Mouse (Mus musculus): ENCODE measurements around the gene Ldah. TPM values are rescaled to one million over a fixed set of nuclear protein-coding genes. Genes with fewer than 3 reads are reported as not detected.
A peak's percentile ranks its signal among the peaks of the same experiment; 100 is the strongest.

The Ldah gene
- polyA plus RNA-seq, 1 experiment from 2014 or later = 79.5 TPM

- no peaks in the 10 kb centered on the region for H3K36me3 ChIP-seq (ENCODE audit: control insufficient read depth, insufficient read depth, low read length)
- 89% methylated on average over 7 of the region's 7 CpGs for WGBS
- H3K27me3 ChIP-seq (ENCODE audit: control insufficient read depth, insufficient read depth, low read length) = no peaks in the 10 kb centered on the region
- peaks cover 5% of the 10 kb centered on the region; the same call in 1 of the 2 replicates for H3K4me1 ChIP-seq (ENCODE audit: control insufficient read depth, insufficient read depth, low read length)
- no peak overlapping the region for H3K27ac ChIP-seq (ENCODE audit: low read length)
- no peaks in the 10 kb centered on the region for H3K9me3 ChIP-seq (ENCODE audit: control insufficient read depth, low read depth, low read length)
- no peak overlapping the region for H3K9ac ChIP-seq (replicated peaks; ENCODE audit: low read depth, low read length)
- ATAC-seq (ENCODE audit: insufficient number of reproducible peaks, insufficient read depth, low FRiP score, low read depth) = no peak
- no peak overlapping the region for H3K4me2 ChIP-seq (replicated peaks; ENCODE audit: low read depth, low read length)
- no peak overlapping the region for H3K4me3 ChIP-seq (ENCODE audit: low read depth, low read length)
Measured at GRCm38 (mm10) chr12:8266311-8266710, 58.4 kb downstream of the Ldah start.

GRCm38 (mm10) chr12:8269627-8270026, 61.7 kb downstream of the Ldah start:
- Histone ChIP-seq H3K27ac (ENCODE audit: low read length) (no peak overlapping the region), H3K36me3 (ENCODE audit: control insufficient read depth, insufficient read depth, low read length) (no peaks in the 10 kb centered on the region), H3K9me3 (ENCODE audit: control insufficient read depth, low read depth, low read length) (no peaks in the 10 kb centered on the region), H3K27me3 (ENCODE audit: control insufficient read depth, insufficient read depth, low read length) (no peaks in the 10 kb centered on the region), H3K4me1 (ENCODE audit: control insufficient read depth, insufficient read depth, low read length) (no peaks in the 10 kb centered on the region), H3K9ac (replicated peaks; ENCODE audit: low read depth, low read length) (no peak overlapping the region), H3K4me2 (replicated peaks; ENCODE audit: low read depth, low read length) (no peak overlapping the region), H3K4me3 (ENCODE audit: low read depth, low read length) (no peak overlapping the region)
- no peak for ATAC-seq (ENCODE audit: insufficient number of reproducible peaks, insufficient read depth, low FRiP score, low read depth)
- 90% methylated on average over 11 of the region's 11 CpGs for WGBS

GRCm38 (mm10) chr12:8271405-8271804, 63.5 kb downstream of the Ldah start:
- no peak for ATAC-seq (ENCODE audit: insufficient number of reproducible peaks, insufficient read depth, low FRiP score, low read depth)

DNA sequence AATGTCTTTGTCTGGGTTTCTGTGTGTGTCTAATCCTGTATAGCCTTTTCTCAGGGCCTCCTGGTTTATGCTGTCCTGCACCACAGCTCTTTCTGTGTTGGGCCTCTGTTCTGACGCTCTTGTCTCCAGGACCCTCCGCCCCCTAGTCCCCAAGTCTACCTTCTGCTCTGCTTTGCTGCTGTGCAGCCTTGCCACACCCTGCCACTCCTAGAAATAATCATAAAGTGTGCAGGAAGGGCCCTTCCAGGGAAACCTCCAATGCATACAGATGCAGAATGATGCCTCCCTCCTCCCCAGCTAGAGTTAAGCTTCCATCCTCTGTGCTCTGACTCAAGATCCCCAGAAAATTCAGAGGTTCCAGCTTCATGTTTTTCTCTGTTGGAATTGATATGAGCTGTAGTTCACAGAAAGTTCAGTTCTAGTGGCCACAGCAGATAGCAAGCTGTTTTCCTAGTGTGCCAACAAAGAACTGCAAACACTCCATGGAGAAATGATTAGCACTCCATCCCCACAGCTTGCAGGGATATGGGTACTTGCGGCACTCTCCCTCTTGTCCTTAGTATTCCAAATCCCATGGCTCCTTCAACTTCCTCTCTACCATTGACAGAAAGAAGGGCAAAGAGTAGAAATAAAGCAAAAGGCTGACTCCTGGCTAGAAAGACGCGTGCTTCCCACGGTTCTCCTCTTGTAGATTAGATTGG, 65.7 kb downstream of the Ldah start:
- Histone ChIP-seq H3K9ac (replicated peaks; ENCODE audit: low read depth, low read length) (no peak overlapping the region), H3K27me3 (ENCODE audit: control insufficient read depth, insufficient read depth, low read length) (no peaks in the 10 kb centered on the region), H3K4me2 (replicated peaks; ENCODE audit: low read depth, low read length) (no peak overlapping the region), H3K9me3 (ENCODE audit: control insufficient read depth, low read depth, low read length) (no peaks in the 10 kb centered on the region), H3K4me3 (ENCODE audit: low read depth, low read length) (no peak overlapping the region), H3K4me1 (ENCODE audit: control insufficient read depth, insufficient read depth, low read length) (no peaks in the 10 kb centered on the region), H3K27ac (ENCODE audit: low read length) (peak overlapping the region; percentile 7; the same call in 1 of the 2 replicates), H3K36me3 (ENCODE audit: control insufficient read depth, insufficient read depth, low read length) (0 out of 2 replicates have a peak, but pooled peaks cover 4% of the 10 kb centered on the region)
- WGBS = 84% methylated on average over 6 of the region's 6 CpGs
- ATAC-seq (ENCODE audit: insufficient number of reproducible peaks, insufficient read depth, low FRiP score, low read depth) = no peak

More at GRCm38 (mm10) chr12:8271405-8271804, 63.5 kb downstream of the Ldah start:
- Histone ChIP-seq H3K27ac (ENCODE audit: low read length) (no peak overlapping the region), H3K4me3 (ENCODE audit: low read depth, low read length) (no peak overlapping the region), H3K4me2 (replicated peaks; ENCODE audit: low read depth, low read length) (no peak overlapping the region), H3K9me3 (ENCODE audit: control insufficient read depth, low read depth, low read length) (no peaks in the 10 kb centered on the region), H3K36me3 (ENCODE audit: control insufficient read depth, insufficient read depth, low read length) (no peaks in the 10 kb centered on the region), H3K4me1 (ENCODE audit: control insufficient read depth, insufficient read depth, low read length) (no peaks in the 10 kb centered on the region), H3K9ac (replicated peaks; ENCODE audit: low read depth, low read length) (no peak overlapping the region), H3K27me3 (ENCODE audit: control insufficient read depth, insufficient read depth, low read length) (no peaks in the 10 kb centered on the region)
- 78% methylated on average over 2 of the region's 2 CpGs for WGBS

DNA sequence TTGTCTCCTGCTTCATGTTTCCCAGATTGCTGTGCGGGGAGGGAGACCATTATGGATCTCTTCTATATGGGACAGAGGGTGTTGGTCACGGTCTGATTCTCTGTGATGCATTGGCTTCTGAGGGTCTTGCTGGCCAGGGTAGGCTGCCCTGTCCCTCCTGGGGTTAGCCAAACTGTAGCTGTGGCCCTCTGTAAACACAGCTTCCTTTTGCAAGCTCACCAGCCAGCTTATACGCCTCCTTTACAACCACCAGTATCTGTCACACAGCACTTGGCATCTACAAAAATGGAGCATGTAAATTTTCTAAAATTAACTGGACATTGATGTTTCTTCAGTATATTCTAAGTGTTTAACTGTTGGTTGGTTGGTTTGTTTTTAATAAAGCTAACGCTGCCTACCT, 67.5 kb downstream of the Ldah start:
- no peak for ATAC-seq (ENCODE audit: insufficient number of reproducible peaks, insufficient read depth, low FRiP score, low read depth)
- Histone ChIP-seq H3K9me3 (ENCODE audit: control insufficient read depth, low read depth, low read length) (no peaks in the 10 kb centered on the region), H3K9ac (replicated peaks; ENCODE audit: low read depth, low read length) (no peak overlapping the region), H3K27me3 (ENCODE audit: control insufficient read depth, insufficient read depth, low read length) (no peaks in the 10 kb centered on the region), H3K4me3 (ENCODE audit: low read depth, low read length) (no peak overlapping the region), H3K4me1 (ENCODE audit: control insufficient read depth, insufficient read depth, low read length) (no peaks in the 10 kb centered on the region), H3K36me3 (ENCODE audit: control insufficient read depth, insufficient read depth, low read length) (0 out of 2 replicates have a peak, but pooled peaks cover 4% of the 10 kb centered on the region), H3K27ac (ENCODE audit: low read length) (no peak overlapping the region), H3K4me2 (replicated peaks; ENCODE audit: low read depth, low read length) (no peak overlapping the region)
- WGBS = 89% methylated on average over 4 of the region's 4 CpGs

DNA sequence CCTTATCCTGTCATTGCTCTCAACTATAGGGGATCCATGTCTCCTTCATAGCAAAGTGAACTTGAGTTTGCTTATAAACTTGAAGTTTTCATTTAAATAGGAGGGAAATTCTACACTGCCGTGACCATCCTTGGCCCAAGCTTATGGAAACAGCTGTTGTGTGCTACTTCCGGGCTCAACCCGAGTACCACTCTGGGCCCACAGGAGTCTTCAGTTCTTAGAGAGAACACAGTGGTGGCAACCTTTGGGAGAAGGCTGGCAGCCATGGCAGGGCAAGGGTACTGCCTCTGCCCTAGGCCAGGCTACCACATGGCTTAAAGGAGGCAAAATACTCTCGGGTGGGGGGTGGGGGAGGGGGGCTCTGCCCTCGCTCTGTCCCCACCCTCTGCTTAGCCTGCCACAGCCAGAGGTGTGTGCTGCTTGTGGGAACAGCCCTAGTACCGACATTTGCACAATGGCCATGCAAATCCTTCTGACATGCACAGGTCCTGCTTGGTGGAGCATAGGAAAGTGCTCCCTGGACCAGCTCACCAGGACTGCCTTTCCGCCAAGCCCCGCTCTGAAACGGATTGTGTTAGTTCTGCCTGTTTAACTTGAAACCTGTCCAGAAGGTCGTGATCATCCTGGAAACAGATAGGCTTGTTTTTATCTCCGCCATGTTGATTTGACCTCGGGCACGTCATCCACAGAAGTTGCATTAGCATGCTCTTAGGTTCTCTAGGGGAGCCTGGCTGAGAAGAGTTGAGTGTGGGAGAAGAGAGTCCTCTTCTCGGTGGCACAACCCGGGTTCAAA, 73.5 kb downstream of the Ldah start:
- Histone ChIP-seq H3K4me3 (ENCODE audit: low read depth, low read length) (no peak overlapping the region), H3K9ac (replicated peaks; ENCODE audit: low read depth, low read length) (no peak overlapping the region), H3K4me2 (replicated peaks; ENCODE audit: low read depth, low read length) (no peak overlapping the region), H3K4me1 (ENCODE audit: control insufficient read depth, insufficient read depth, low read length) (no peaks in the 10 kb centered on the region), H3K27me3 (ENCODE audit: control insufficient read depth, insufficient read depth, low read length) (no peaks in the 10 kb centered on the region), H3K27ac (ENCODE audit: low read length) (no peak overlapping the region), H3K36me3 (ENCODE audit: control insufficient read depth, insufficient read depth, low read length) (0 out of 2 replicates have a peak, but pooled peaks cover 4% of the 10 kb centered on the region), H3K9me3 (ENCODE audit: control insufficient read depth, low read depth, low read length) (no peaks in the 10 kb centered on the region)
- ATAC-seq (ENCODE audit: insufficient number of reproducible peaks, insufficient read depth, low FRiP score, low read depth) = no peak
- WGBS = 83% methylated on average over 15 of the region's 15 CpGs

DNA sequence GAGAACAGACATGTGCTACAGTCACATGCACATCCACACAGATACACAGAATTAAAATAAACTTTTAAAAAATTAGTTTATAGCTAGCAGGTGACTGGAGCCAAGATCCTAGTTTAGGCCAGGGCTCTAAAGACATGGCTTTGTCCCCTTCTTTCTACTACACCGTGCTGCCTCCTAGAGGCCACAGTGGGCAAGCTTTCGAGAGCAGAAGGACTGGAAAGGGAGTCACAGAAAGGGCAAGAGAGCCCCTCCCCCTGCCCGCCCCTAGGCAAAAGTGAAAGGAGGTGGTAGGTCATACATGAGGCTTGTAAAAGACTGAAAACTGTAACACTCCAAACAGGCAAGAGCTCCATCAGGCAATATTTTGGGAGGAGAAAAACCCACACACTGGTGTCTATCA, 80.1 kb downstream of the Ldah start:
- no peak for ATAC-seq (ENCODE audit: insufficient number of reproducible peaks, insufficient read depth, low FRiP score, low read depth)
- Histone ChIP-seq H3K9me3 (ENCODE audit: control insufficient read depth, low read depth, low read length) (no peaks in the 10 kb centered on the region), H3K4me1 (ENCODE audit: control insufficient read depth, insufficient read depth, low read length) (no peaks in the 10 kb centered on the region)

DNA sequence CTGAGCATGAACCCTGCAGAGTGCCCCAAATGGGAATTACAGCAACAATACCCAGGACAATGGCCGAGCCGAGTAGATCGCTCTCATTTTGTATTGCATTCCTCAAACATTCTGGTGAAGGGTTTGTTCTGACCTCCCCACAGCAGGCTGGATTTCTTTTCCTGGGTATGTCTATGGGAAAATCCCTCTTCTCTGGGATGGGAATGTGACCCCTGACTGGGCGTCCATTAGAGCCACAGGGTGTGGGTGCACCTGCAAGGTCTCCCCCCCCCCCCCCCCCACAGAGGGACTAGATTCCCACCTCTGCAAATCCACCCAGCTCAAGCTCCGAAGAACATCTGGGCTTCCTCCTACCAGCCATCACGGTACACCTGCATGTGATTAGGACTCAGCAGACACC, 81.2 kb downstream of the Ldah start:
- Histone ChIP-seq H3K9me3 (ENCODE audit: control insufficient read depth, low read depth, low read length) (no peaks in the 10 kb centered on the region), H3K27me3 (ENCODE audit: control insufficient read depth, insufficient read depth, low read length) (no peaks in the 10 kb centered on the region), H3K9ac (replicated peaks; ENCODE audit: low read depth, low read length) (no peak overlapping the region), H3K27ac (ENCODE audit: low read length) (no peak overlapping the region), H3K4me3 (ENCODE audit: low read depth, low read length) (no peak overlapping the region), H3K4me2 (replicated peaks; ENCODE audit: low read depth, low read length) (no peak overlapping the region), H3K36me3 (ENCODE audit: control insufficient read depth, insufficient read depth, low read length) (no peaks in the 10 kb centered on the region), H3K4me1 (ENCODE audit: control insufficient read depth, insufficient read depth, low read length) (no peaks in the 10 kb centered on the region)
- ATAC-seq (ENCODE audit: insufficient number of reproducible peaks, insufficient read depth, low FRiP score, low read depth) = no peak
- 78% methylated on average over 6 of the region's 6 CpGs for WGBS

More for the DNA sequence above, 80.1 kb downstream of the Ldah start:
- Histone ChIP-seq H3K36me3 (ENCODE audit: control insufficient read depth, insufficient read depth, low read length) (no peaks in the 10 kb centered on the region), H3K4me2 (replicated peaks; ENCODE audit: low read depth, low read length) (no peak overlapping the region), H3K27me3 (ENCODE audit: control insufficient read depth, insufficient read depth, low read length) (no peaks in the 10 kb centered on the region), H3K27ac (ENCODE audit: low read length) (no peak overlapping the region), H3K9ac (replicated peaks; ENCODE audit: low read depth, low read length) (no peak overlapping the region), H3K4me3 (ENCODE audit: low read depth, low read length) (no peak overlapping the region)
- 67% methylated on average over 3 of the region's 3 CpGs for WGBS
